Mouse (Mus musculus): ENCODE measurements around the gene Nrap. TPM values are rescaled to one million over a fixed set of nuclear protein-coding genes. Genes with fewer than 3 reads are reported as not detected.

The Nrap gene
- polyA plus RNA-seq, 1 experiment: not detected

- Histone ChIP-seq H3K4me1 (ENCODE audit: control insufficient read depth, insufficient read depth, low read length) (peaks cover 5% of the 10 kb centered on the region; the same call in 1 of the 2 replicates), H3K27ac (ENCODE audit: insufficient read depth, low read depth, low read length) (no peak overlapping the region), H3K4me3 (ENCODE audit: insufficient read depth, low read depth, low read length) (no peak overlapping the region)
- WGBS: 86% methylated on average over 8 of the region's 8 CpGs
- TF ChIP-seq POLR2A (IDR thresholded peaks at IDR 0.05; ENCODE audit: insufficient read depth, low read depth, low read length) (no peak), CTCF (IDR thresholded peaks at IDR 0.05; ENCODE audit: insufficient read depth, low read depth, low read length) (no peak)
Observed at GRCm38 (mm10) chr19:56289642-56290041, 100.2 kb downstream of the Nrap start.

GRCm38 (mm10) chr19:56288436-56288835 lies 101.4 kb downstream of the Nrap start:
- WGBS: 90% methylated on average over 4 of the region's 4 CpGs
- no peak for TF ChIP-seq POLR2A (IDR thresholded peaks at IDR 0.05; ENCODE audit: insufficient read depth, low read depth, low read length)
- TF ChIP-seq CTCF (IDR thresholded peaks at IDR 0.05; ENCODE audit: insufficient read depth, low read depth, low read length): no peak
- Histone ChIP-seq H3K27ac (ENCODE audit: insufficient read depth, low read depth, low read length) (no peak overlapping the region), H3K4me1 (ENCODE audit: control insufficient read depth, insufficient read depth, low read length) (peaks cover 5% of the 10 kb centered on the region; the same call in 1 of the 2 replicates), H3K4me3 (ENCODE audit: insufficient read depth, low read depth, low read length) (no peak overlapping the region)

DNA sequence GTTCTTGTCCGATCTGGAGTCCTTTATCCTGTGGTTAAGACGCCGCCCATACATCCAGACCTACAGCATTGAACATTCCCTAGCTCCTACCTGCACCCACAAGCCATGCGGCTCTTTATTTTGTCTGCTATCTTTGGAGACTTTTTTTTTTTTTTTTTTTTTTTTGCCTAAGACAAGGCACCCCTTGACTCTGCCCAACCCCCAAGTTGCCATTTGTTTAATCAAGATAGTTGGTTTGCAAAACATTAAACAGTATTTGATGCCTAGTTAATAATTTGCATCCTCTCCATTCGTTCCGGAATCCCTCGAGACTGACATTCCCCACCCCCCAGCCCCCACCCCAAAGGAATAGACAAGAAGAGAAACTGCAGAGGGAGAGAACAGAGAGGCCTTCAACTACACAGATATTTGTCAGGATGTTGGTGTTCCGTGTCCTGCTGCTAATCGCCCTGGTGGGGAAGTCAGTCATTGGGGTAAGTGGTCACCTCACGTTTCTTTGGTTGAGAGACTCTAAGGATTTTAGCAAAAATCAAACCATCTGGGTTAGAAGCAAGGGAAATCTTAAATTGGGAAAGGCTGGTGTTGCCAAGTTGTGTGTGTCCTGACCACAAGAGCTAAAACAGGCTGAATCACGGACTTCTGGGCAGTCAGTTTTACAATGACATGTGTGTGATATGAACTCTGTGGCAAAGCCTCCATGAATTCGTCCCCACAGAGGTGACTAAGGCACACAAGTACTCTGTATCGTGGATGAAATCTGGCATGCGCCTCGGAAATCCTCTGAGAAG lies 102.1 kb downstream of the Nrap start:
- 91% methylated on average over 15 of the region's 15 CpGs for WGBS
- H3K4me3 ChIP-seq (ENCODE audit: insufficient read depth, low read depth, low read length): no peak overlapping the region
- peaks cover 5% of the 10 kb centered on the region; the same call in 1 of the 2 replicates for H3K4me1 ChIP-seq (ENCODE audit: control insufficient read depth, insufficient read depth, low read length)
- TF ChIP-seq CTCF (IDR thresholded peaks at IDR 0.05; ENCODE audit: insufficient read depth, low read depth, low read length) (no peak), POLR2A (IDR thresholded peaks at IDR 0.05; ENCODE audit: insufficient read depth, low read depth, low read length) (no peak)
- no peak overlapping the region for H3K27ac ChIP-seq (ENCODE audit: insufficient read depth, low read depth, low read length)

GRCm38 (mm10) chr19:56286866-56287265 lies 103.0 kb downstream of the Nrap start, which contains the start of gene Habp2:
TSS of gene Habp2 (plus strand) at chr19:56287137.
- no peak within 1 kb of the TSS for H3K4me3 ChIP-seq (ENCODE audit: insufficient read depth, low read depth, low read length)
- H3K4me1 ChIP-seq (ENCODE audit: control insufficient read depth, insufficient read depth, low read length): peaks cover under 1% of the 10 kb centered on the region; the same call in 1 of the 2 replicates
- 74% methylated on average over 7 of the region's 7 CpGs for WGBS
- no peak for TF ChIP-seq POLR2A (IDR thresholded peaks at IDR 0.05; ENCODE audit: insufficient read depth, low read depth, low read length)
- no peak for TF ChIP-seq CTCF (IDR thresholded peaks at IDR 0.05; ENCODE audit: insufficient read depth, low read depth, low read length)
- no peak within 1 kb of the TSS for H3K27ac ChIP-seq (ENCODE audit: insufficient read depth, low read depth, low read length)

GRCm38 (mm10) chr19:56285222-56285621 lies 104.6 kb downstream of the Nrap start:
- no peaks in the 10 kb centered on the region for H3K4me1 ChIP-seq (ENCODE audit: control insufficient read depth, insufficient read depth, low read length)
- H3K27ac ChIP-seq (ENCODE audit: insufficient read depth, low read depth, low read length): no peak overlapping the region
- no peak for TF ChIP-seq POLR2A (IDR thresholded peaks at IDR 0.05; ENCODE audit: insufficient read depth, low read depth, low read length)
- no peak for TF ChIP-seq CTCF (IDR thresholded peaks at IDR 0.05; ENCODE audit: insufficient read depth, low read depth, low read length)
- H3K4me3 ChIP-seq (ENCODE audit: insufficient read depth, low read depth, low read length): no peak overlapping the region
- whole genome bisulfite sequencing: 82% methylated on average over 4 of the region's 4 CpGs

- TF ChIP-seq POLR2A (IDR thresholded peaks at IDR 0.05; ENCODE audit: insufficient read depth, low read depth, low read length) (no peak), CTCF (IDR thresholded peaks at IDR 0.05; ENCODE audit: insufficient read depth, low read depth, low read length) (no peak)
- 90% methylated on average over 11 of the region's 11 CpGs for WGBS
- Histone ChIP-seq H3K4me1 (ENCODE audit: control insufficient read depth, insufficient read depth, low read length) (no peaks in the 10 kb centered on the region), H3K27ac (ENCODE audit: insufficient read depth, low read depth, low read length) (no peak overlapping the region), H3K4me3 (ENCODE audit: insufficient read depth, low read depth, low read length) (no peak overlapping the region)
Observed at GRCm38 (mm10) chr19:56278366-56278765, 111.5 kb downstream of the Nrap start.

DNA sequence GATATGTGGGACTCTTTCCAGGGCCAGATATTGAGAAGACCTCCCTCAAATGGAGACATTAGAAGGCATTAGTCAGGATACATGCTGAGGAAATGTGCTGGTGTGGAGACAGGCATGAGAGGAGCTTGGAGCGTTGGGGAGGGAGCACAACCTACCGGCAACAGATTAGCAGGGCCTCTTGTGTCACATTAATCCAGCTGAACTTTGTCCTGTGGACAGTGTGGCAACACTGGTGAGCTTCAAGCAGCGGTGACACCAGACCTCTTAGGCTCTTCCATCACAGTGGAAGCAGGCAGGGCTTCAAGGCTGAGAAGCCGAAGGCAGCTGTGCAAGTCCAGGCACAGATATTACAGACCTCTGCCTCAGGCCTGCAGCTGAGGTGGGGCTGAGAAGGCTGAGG lies 111.9 kb downstream of the Nrap start:
- TF ChIP-seq POLR2A (IDR thresholded peaks at IDR 0.05; ENCODE audit: insufficient read depth, low read depth, low read length) (no peak), CTCF (IDR thresholded peaks at IDR 0.05; ENCODE audit: insufficient read depth, low read depth, low read length) (no peak)
- WGBS: 97% methylated on average over 4 of the region's 4 CpGs
- H3K4me1 ChIP-seq (ENCODE audit: control insufficient read depth, insufficient read depth, low read length): no peaks in the 10 kb centered on the region
- no peak overlapping the region for H3K27ac ChIP-seq (ENCODE audit: insufficient read depth, low read depth, low read length)
- no peak overlapping the region for H3K4me3 ChIP-seq (ENCODE audit: insufficient read depth, low read depth, low read length)

DNA sequence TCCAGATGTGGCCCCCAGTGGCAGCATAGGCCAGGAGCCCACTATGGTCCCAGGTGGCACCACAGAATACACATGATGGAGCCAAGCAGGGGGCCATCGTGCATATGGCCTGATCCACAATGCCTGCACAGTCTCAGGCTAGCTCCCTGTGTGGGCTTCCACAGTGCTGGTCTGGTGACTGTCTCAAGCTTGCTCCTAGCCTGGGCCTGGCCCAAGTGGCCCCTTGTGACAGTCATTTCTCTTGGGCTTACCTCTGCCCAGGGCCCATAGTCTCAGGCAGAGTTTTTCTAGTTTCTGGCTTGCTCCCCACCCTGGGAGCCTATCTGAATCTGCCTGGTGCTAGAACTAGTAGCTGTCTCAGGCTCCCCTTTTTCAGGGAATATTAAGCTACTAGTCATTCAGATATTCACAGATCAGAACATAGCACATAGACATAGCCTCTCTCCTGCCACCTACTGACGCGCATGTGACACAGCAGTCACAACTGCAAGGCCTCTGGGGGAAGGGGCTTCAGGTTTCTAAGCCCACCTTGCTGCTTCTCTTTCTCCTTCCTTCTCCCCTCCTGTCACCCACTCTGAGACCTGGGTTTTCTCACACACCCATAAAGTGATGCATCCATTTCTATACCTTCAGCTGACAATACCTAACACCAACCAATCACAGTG lies 112.6 kb downstream of the Nrap start:
- no peaks in the 10 kb centered on the region for H3K4me1 ChIP-seq (ENCODE audit: control insufficient read depth, insufficient read depth, low read length)
- no peak overlapping the region for H3K4me3 ChIP-seq (ENCODE audit: insufficient read depth, low read depth, low read length)
- no peak overlapping the region for H3K27ac ChIP-seq (ENCODE audit: insufficient read depth, low read depth, low read length)
- 55% methylated on average over 3 of the region's 3 CpGs for WGBS
- TF ChIP-seq POLR2A (IDR thresholded peaks at IDR 0.05; ENCODE audit: insufficient read depth, low read depth, low read length) (no peak), CTCF (IDR thresholded peaks at IDR 0.05; ENCODE audit: insufficient read depth, low read depth, low read length) (no peak)

GRCm38 (mm10) chr19:56272081-56272480 lies 117.8 kb downstream of the Nrap start:
- WGBS: 81% methylated on average over 8 of the region's 8 CpGs
- Histone ChIP-seq H3K27ac (ENCODE audit: insufficient read depth, low read depth, low read length) (no peak overlapping the region), H3K4me3 (ENCODE audit: insufficient read depth, low read depth, low read length) (no peak overlapping the region), H3K4me1 (ENCODE audit: control insufficient read depth, insufficient read depth, low read length) (no peaks in the 10 kb centered on the region)
- TF ChIP-seq CTCF (IDR thresholded peaks at IDR 0.05; ENCODE audit: insufficient read depth, low read depth, low read length) (no peak), POLR2A (IDR thresholded peaks at IDR 0.05; ENCODE audit: insufficient read depth, low read depth, low read length) (no peak)

Other genes starting within 250 kb of the Nrap start
- not detected in 2 replicates for gene Habp2, start 102.9 kb downstream of the Nrap start, polyA plus RNA-seq (2012; ENCODE audit: insufficient read depth, insufficient read length, low replicate concordance, missing spikeins)
- not detected in 2 replicates for gene Casp7, start 7.1 kb upstream of the Nrap start, polyA plus RNA-seq (2012; ENCODE audit: insufficient read depth, insufficient read length, low replicate concordance, missing spikeins)
- not detected in 2 replicates for gene Plekhs1, start 71.6 kb upstream of the Nrap start, polyA plus RNA-seq (2012; ENCODE audit: insufficient read depth, insufficient read length, low replicate concordance, missing spikeins)
- not detected in 2 replicates for gene Dclre1a, start 158.2 kb upstream of the Nrap start, polyA plus RNA-seq (2012; ENCODE audit: insufficient read depth, insufficient read length, low replicate concordance, missing spikeins)
- not detected in 2 replicates for gene Nhlrc2, start 158.2 kb upstream of the Nrap start, polyA plus RNA-seq (2012; ENCODE audit: insufficient read depth, insufficient read length, low replicate concordance, missing spikeins)